Mouse (Mus musculus) heart, adult 8-10 months (tissue): Measurements from ENCODE around the gene Uba6. TPM values are rescaled to one million over a fixed set of nuclear protein-coding genes. Genes with fewer than 3 reads are reported as not detected.

Source experiments
- DNase-seq: peaks from one replicate; pipeline ENCODE4 v3.0.0; 2022; ENCODE audit warnings: low spot score
- total RNA-seq, 4 experiments: library from RNA; stranded (reverse); gene quantifications; 2 replicates each; pipeline ENCODE4 v1.2.4; 2022

The Uba6 gene
- total RNA-seq, 4 experiments from 2014 or later = 6.8 to 8.2 (median 7.7) TPM

DNA sequence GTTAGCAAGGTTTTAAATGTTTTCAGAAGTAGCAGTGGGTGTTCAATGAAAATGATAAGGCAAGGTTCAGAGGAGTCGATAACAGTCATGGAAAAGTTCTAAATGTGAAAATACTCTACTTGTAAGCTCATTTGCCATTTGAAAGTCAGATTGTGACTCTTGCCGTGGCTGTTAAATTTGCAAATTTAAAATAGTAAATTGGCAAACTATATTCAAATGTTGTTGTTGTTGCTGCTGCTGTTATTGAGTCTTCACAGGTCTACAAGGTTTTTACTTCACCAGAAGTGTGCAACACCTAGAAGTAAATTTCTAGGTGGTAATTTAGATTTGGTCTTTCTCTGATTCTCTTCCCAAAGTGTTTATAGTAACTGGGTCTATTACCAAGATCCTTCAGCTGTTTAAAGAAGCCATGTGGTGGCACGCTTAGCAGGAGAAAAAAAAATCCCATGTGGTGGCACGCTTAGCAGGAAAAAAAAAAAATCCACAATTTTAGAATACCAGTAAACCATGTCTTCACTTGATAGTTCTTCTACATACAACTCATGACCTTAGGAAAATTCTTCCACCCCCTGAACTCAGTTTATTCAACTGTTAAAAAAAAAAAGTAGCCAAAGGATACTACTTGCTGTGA lies 99.7 kb downstream of the Uba6 start:
- DNase-seq = no peak

DNA sequence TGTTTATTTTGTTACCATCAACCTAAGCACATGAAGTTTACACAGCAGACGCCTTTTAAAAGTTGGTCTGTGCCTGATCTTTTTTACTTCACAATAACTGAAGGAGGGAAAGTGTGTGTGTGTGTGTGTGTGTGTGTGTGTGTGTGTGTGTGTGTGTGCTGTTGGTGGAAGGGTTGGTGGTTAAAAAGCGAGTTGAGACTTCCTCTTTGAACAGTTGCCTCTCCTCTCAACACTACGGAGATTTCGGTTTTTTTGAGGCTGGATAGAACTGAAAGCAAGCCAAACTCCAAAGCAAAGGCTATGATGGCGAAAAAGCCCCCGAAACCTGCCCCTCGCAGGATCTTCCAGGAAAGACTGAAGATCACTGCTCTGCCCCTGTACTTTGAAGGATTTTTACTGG lies 101.1 kb downstream of the Uba6 start, which contains the start of gene Stap1:
Stap1 (plus strand) TSS at position 209 of the 400 bp plus-strand sequence.
- DNase-seq = no peak

DNA sequence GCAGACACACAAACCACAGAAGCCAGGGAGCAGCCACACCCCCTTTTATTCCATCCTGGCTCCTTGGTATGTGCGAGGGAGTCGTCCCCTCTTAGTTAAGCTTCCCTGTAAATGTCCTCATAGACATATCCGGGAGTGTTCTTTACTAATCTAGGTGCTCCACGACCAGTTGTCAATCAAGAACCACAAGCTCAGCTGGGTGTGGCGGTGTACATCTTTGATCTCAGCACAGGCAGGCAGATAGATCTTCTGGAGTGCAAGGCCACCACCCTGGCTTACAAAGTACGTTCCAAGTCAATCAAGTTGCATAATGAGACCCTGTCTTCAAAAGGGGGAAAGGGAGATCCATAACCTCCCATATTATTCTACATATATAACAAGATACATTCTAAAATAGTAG lies 103.5 kb downstream of the Uba6 start:
- no peak for DNase-seq

DNA sequence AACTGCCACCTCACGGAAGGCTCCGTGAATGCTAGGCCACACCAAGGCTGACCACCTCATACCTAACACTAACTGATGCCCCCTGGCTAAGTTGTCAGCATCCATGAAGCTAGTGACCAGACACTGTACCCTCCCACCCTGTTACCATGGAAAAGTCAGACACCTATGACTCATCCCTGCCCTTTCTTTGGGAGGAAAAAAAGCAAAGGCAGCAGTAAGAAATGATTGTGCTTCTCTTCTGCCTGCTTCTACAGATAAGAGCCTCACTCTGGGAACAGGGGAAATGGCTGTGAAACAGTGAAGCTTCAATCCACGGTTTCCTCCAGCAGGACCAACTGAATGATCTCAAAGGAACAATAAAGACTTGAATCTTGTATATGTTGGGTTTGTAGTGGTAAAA lies 104.2 kb downstream of the Uba6 start:
- DNase-seq = no peak

DNA sequence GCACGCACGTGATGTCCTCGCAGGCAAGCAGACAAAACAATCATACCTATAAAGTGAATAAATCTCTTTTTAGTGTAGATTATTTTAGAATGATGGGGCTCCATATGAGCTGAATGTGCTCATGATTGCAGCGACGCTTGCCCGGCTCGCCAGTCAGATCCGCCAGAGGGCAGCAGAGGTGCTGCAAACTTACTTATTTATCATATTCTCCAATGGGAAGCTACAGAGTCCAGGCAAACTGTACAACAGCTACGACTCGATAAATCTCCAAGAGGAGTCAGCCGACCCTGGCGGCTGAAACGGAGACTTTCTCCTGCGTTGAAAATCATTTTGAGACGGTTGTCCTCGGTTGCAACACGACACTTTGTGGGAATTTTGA lies 106.1 kb downstream of the Uba6 start:
- peak; percentile 89 for DNase-seq

DNA sequence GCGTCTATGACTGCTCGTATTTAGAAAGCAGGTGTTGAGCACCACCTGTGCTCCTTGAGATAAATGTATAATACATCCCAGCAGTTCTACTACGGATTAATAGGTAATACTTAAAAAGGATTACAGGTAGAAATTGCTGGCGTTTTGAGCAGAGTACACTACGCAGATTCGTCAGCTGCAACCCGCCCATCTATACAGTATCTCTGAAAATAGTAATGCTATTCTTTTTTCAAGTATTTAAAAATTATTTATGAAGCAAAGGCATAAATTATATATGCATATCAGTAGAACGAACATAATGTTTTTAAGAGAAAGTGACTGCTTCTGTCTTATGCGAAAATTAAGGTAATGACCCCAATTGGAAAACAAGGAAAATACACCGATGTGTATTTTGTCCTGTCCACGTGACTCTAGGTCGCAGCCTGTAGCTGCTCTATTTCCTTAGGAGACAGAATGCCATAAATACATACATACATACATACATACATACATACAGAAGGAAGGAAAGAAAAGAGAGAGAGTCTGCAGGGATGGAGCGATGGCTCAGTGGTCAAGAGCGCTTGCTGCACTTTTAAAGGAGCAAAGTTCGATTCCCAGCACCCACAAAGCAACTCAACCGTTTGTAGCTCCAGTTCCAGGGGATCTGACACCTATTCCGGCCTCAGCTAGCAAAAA lies 106.6 kb downstream of the Uba6 start:
- peak; percentile 9 for DNase-seq

DNA sequence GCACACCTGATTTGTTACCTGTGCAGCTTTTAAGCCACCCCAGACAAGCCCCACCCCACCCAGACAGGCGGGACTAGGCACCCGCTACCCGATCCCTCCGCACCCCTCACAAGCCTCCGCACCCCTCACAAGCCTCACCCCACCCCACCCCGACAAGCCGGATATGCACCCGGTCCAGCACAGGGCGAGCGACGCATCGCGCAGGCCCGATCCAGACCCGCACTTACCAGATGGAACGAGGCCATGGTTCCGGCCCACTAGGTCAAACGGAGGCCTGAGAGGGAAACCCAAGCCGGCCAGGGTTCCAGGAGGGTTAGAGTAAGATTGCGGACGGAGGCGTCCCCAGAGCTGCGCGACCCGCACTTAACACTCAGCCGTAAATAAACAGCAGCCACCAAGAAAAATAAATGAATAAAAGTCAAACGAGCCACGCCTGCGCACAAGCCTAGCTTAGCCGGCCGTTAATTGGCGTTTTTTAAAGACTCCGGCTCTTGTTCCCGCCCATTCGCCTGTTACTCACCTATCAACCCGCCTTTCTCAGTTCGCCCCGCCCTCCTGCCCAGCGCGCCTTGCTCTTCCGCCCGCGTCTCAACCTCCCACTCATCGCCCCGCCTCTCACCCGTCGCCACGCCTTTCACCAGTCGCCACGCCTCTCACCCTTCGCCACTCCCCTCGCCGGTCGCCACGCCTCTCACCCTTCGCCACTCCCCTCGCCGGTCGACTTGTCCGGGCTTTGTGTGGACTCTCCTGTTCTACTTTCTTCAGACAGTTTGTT lies 107.3 kb downstream of the Uba6 start, which contains the start of gene Cenpc1:
Cenpc1 (minus strand) TSS at position 483 of the 775 bp plus-strand sequence.
- DNase-seq = peak; percentile 95

DNA sequence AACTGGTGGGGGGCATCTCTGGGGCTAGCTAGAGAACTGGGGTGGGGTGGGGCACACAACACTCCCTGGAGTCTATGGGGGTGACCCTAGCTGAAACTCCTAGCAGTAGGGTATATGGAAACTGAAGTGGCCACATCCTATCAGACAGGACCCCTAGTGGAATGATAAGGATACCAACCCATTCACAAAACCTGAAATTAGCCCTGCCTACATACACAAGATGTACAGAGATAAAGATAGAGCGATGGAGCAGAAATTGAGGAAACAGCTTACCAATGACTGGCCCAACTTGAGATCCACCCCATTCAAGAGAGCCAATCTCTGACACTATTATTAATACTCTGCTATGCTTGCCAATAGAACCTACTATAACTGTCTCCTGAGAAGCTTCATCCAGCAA lies 109.1 kb downstream of the Uba6 start:
- no peak for DNase-seq

Other genes with a start within 250 kb of the Uba6 start
- gene Cenpc1, start 107.2 kb downstream of the Uba6 start, total RNA-seq = 1 to 10 TPM; 3.8 to 6.2 (median 5.1) TPM
- gene Stap1, start 101.1 kb downstream of the Uba6 start, total RNA-seq = under 1 TPM in 3 of 4 experiments, not detected in 1; 0.19 to 0.26 (median 0.25) TPM
- under 1 TPM; 0.19 to 0.59 (median 0.32) TPM for gene Gnrhr, start 25.1 kb upstream of the Uba6 start, total RNA-seq
- gene Tmprss11c, start 116.5 kb upstream of the Uba6 start, total RNA-seq = not detected
- not detected for gene Tmprss11d, start 200.6 kb upstream of the Uba6 start, total RNA-seq